Mouse (Mus musculus) hindbrain, embryonic 15.5 days (tissue): ENCODE measurements at regions not wholly inside any gene's neighbourhood (a gene's known extent, or its start where the extent isn't known, plus 50 kb on each side); places are given as distances from the start of the nearest gene placed in this dataset.

Experiments used
- ATAC-seq: fragments of 200-750 bp; cut with Nextera tagmentation; 2 replicates; pipeline ENCODE4 v1.8.0; 2017; ENCODE audit warnings: low read depth, moderate number of reproducible peaks, moderate TSS enrichment; ENCODE audit not compliant: low FRiP score
- H3K27ac ChIP-seq: fragments of 300-500 bp; sonication (generic); replicated peaks from 2 replicates; pipeline ENCODE4 v1.5.1; 2015; ENCODE audit warnings: mild to moderate bottlenecking, inconsistent platforms
- H3K27me3 ChIP-seq: fragments of 300-500 bp; sonication (generic); 2 replicates; pipeline ENCODE4 v1.6.1; 2015; ENCODE audit warnings: control low read depth, inconsistent platforms
- H3K36me3 ChIP-seq: fragments of 300-500 bp; sonication (generic); 2 replicates; pipeline ENCODE4 v1.6.1; 2015; ENCODE audit warnings: control low read depth, inconsistent platforms
- H3K4me1 ChIP-seq: fragments of 300-500 bp; sonication (generic); replicated peaks from 2 replicates; pipeline ENCODE4 v1.6.1; 2015; ENCODE audit warnings: control low read depth, inconsistent platforms
- H3K4me2 ChIP-seq: fragments of 300-500 bp; sonication (generic); 2 replicates; pipeline ENCODE4 v1.6.1; 2015; ENCODE audit warnings: moderate library complexity, mild to moderate bottlenecking, inconsistent platforms
- H3K4me3 ChIP-seq: fragments of 300-500 bp; sonication (generic); 2 replicates; pipeline ENCODE4 v1.5.1; 2015; ENCODE audit warnings: mild to moderate bottlenecking, inconsistent platforms
- H3K9ac ChIP-seq: fragments of 300-500 bp; sonication (generic); 2 replicates; pipeline ENCODE4 v1.6.1; 2015; ENCODE audit warnings: inconsistent platforms
- H3K9me3 ChIP-seq: fragments of 300-500 bp; sonication (generic); 2 replicates; pipeline ENCODE4 v1.6.1; 2016; ENCODE audit warnings: control low read depth, inconsistent platforms
- WGBS: fragments of 180-500 bp; shearing (Covaris S2); methylation state at CpG from one replicate; pipeline ENCODE4 v1.1.7; 2015; 5-methylcytosine and 5-hydroxymethylcytosine counted together

DNA sequence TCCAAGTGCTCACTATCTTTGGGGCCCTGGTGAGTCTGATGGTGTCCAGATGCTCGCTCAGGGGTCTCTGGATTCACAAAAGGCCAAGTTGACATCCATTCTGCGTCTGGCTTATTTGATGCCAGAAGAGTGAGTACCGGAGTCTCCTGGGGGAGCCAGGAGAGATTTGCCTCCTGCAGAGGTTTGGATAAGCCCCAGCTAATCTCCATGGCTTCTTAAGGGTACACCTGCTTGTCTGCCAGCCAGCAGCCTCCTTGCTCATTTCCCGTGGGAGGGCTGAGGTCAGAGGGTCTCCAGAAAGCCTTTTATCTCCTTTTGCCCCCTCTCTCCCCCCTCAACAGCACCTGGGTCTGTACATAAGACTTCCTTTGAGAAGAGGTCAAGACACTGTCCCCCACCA, 234.0 kb upstream of the Ubash3b start:
- H3K36me3 ChIP-seq = peaks cover 12% of the 10 kb centered on the region
- H3K9me3 ChIP-seq = no peaks in the 10 kb centered on the region
- ATAC-seq = no peak
- H3K4me1 ChIP-seq = peaks cover 20% of the 10 kb centered on the region; the same call in 1 of the 2 replicates
- no peak overlapping the region for H3K27ac ChIP-seq
- WGBS = 19% methylated on average over 4 of the region's 4 CpGs
- no peak overlapping the region for H3K4me2 ChIP-seq
- H3K27me3 ChIP-seq = no peaks in the 10 kb centered on the region
- no peak overlapping the region for H3K4me3 ChIP-seq
- no peak overlapping the region for H3K9ac ChIP-seq

DNA sequence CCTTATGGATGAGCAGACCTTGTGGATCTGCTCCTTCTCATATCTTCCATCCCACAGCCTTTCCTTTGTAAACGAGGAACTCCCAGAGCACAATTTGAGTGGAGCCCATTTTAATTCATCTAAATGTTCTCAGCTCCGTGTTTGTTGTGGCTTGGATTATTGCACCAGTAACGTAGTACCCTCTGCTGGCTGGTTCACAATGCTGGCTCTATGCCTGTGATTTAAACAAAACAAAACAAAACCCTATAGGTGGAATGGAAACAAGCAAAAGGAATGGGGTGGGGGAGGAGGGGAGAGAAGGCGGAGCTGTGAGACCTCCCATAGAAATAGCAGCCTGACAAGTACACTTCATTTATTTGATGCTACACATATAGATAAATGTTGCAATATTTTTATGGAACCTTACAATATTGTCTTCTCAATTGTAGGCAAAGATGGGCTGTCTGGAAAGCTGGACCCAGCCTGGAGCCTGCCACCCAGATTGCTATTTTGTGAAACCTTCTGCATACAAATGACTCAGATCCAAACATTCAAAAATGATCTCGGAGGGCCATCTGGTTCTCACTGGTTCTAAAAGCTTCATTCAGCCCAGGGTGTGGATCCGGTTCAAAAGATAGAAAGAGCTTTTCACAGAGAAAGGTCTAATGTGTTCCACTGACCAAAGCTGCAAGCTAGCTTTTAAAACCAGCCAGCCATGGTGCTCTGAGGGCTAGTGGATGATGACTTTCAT, 230.3 kb upstream of the Ubash3b start:
- H3K4me3 ChIP-seq = no peak overlapping the region
- ATAC-seq = no peak
- peaks cover 20% of the 10 kb centered on the region; the same call in 1 of the 2 replicates for H3K4me1 ChIP-seq
- no peak overlapping the region for H3K9ac ChIP-seq
- peaks cover 12% of the 10 kb centered on the region for H3K36me3 ChIP-seq
- peak overlapping the region; percentile 70 for H3K27ac ChIP-seq
- 31% methylated on average over 6 of the region's 6 CpGs for WGBS
- no peak overlapping the region for H3K4me2 ChIP-seq
- H3K27me3 ChIP-seq = no peaks in the 10 kb centered on the region
- H3K9me3 ChIP-seq = no peaks in the 10 kb centered on the region

DNA sequence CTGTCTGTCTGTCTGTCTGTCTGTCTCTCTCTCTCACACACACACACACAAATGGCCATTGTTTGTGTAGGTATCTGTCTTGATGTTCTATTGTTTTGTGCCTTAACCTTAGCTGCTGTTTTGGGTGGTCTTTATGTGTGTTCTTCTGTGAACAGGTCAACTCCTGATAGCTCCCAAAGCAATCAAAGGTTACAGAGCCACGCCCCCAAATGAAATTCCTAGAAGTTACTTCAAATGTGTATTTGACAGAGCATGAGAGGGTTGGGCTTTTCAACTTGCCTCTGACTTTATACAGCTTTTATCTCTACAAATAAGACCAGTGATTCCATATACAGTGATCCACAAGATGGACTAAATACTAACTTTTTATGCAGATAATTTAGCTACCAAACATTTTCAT, 217.8 kb upstream of the Ubash3b start:
- H3K27me3 ChIP-seq = no peaks in the 10 kb centered on the region
- no peaks in the 10 kb centered on the region for H3K36me3 ChIP-seq
- no peak for ATAC-seq
- peak overlapping the region; percentile 59 for H3K4me2 ChIP-seq
- peak overlapping the region; percentile 97 for H3K27ac ChIP-seq
- H3K4me1 ChIP-seq = peaks cover 73% of the 10 kb centered on the region
- peak overlapping the region; percentile 65 for H3K9ac ChIP-seq
- H3K9me3 ChIP-seq = no peaks in the 10 kb centered on the region
- H3K4me3 ChIP-seq = peak overlapping the region; percentile 38
- 27% methylated on average over 1 of the region's 1 CpGs for WGBS

DNA sequence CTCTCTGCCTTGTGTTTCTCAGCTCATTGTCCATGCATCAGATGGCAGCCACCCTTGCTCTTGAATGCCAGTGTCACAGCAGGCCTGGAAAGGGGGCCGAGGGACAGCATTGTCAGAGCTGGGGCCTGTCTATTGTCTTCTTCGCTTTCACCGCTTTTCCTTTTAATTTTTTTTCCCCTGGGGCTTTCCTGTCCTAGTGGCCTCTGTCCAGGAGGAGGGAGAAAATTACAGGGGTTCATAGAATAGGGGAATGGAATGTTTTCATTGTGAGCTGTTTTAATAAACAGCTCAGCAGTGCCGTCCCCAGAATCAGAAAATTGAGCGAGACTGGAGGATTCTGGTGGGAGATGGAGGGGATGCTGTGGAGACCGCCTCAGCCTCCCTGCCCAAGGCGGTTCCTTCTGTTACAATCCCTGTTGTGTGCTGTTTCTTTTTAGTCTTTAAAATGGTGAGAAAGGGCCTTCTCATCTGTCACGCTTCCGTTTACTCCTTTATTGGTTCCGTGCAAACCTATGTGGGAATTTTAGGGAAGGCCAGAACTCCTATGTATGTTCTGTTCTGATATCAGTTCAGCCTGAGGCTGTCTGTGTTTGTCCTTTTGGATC, 217.2 kb upstream of the Ubash3b start:
- H3K9me3 ChIP-seq = no peaks in the 10 kb centered on the region
- H3K27ac ChIP-seq = peak overlapping the region; percentile 97
- no peaks in the 10 kb centered on the region for H3K27me3 ChIP-seq
- no peak; the same call in 1 of the 2 replicates for ATAC-seq
- no peaks in the 10 kb centered on the region for H3K36me3 ChIP-seq
- peak overlapping the region; percentile 65 for H3K9ac ChIP-seq
- H3K4me2 ChIP-seq = peak overlapping the region; percentile 59
- peak overlapping the region; percentile 38 for H3K4me3 ChIP-seq
- WGBS = 5% methylated on average over 10 of the region's 10 CpGs
- H3K4me1 ChIP-seq = peaks cover 76% of the 10 kb centered on the region

DNA sequence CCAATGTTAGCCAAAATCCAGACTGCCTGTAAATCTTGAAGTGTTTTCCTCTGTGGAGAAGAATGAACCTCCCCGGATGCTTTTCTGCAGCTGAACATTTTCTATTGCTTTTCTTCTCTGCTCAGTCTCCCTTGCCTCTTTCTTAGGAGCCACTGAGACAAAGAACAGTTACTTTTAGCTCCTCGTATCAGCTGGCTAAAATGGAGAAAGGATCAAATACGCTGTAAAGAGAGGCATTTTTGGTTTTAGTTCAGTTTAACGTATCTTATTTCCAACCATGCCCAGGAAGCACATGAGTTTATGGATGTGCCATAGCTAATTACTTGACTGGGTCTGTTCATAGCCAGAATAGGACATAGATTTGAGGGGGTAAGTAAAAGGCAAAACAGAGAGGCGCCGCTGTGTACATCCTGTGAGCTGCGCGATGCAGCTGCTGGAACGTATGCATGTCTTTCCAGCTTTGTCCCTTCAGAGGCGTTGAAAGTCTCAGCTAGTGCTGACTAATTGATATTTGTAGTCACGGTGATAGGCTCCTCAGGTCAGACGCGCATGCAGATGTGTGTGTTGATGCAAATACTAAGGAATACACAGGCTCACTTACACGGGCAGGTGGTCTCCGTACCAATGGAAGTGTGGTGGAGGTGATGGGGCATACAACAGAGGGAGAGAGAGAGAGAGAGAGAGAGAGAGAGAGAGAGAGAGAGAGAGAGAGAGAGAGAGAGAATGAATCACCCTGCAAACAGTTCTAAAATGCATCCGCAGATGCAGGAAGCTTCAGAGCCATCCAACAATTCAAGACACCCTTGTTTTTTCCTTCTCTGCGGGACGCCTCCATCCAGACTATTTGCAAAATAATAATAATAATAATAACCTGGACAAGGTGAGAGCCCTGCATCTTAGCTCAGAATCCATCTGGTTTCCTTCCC, 216.5 kb upstream of the Ubash3b start:
- Histone ChIP-seq H3K36me3 (no peaks in the 10 kb centered on the region), H3K27ac (peak overlapping the region; percentile 97), H3K9ac (peak overlapping the region; percentile 65), H3K27me3 (no peaks in the 10 kb centered on the region), H3K4me2 (peak overlapping the region; percentile 59), H3K9me3 (no peaks in the 10 kb centered on the region), H3K4me3 (peak overlapping the region; percentile 38), H3K4me1 (peaks cover 72% of the 10 kb centered on the region)
- peak; percentile 71 for ATAC-seq
- WGBS = 7% methylated on average over 18 of the region's 18 CpGs

DNA sequence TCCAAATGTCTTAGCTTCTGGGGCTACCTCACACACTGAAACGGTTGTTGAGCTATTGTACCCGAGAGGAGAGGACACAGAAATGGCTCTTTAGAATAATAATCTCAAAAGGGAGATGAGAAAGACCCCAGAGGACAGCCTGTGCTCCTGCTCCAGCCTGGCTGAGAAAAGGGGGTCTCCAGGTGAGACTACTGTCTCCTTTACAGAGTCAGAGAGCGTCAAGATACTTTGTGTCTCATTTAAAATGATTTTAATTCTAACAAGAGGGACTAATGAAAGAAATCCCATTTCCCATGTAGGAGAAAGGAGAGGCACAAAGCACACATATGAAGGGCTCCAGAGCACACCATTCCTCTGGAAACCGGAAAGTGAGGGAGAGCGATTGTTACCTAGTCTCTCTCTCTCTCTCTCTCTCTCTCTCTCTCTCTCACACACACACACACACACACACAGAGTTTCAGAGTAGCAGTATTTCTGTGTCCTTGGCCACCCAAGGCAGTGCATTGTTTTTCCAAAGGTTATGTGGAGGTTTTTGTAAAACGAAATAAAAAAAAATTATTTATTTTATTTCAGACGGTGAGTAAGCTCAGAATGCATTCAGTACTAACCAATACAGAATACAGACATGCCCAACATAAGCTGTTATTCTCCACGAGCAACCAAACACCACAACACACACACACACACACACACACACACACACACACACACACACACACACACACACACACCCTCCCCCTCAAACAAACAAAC, 215.6 kb upstream of the Ubash3b start:
- Histone ChIP-seq H3K9ac (peak overlapping the region; percentile 65), H3K4me1 (peaks cover 69% of the 10 kb centered on the region), H3K36me3 (no peaks in the 10 kb centered on the region), H3K4me2 (peak overlapping the region; percentile 59), H3K27me3 (no peaks in the 10 kb centered on the region), H3K9me3 (no peaks in the 10 kb centered on the region), H3K4me3 (peak overlapping the region; percentile 38), H3K27ac (peak overlapping the region; percentile 97)
- 6% methylated on average over 8 of the region's 8 CpGs for WGBS
- ATAC-seq = peak; percentile 27; the same call in 1 of the 2 replicates

DNA sequence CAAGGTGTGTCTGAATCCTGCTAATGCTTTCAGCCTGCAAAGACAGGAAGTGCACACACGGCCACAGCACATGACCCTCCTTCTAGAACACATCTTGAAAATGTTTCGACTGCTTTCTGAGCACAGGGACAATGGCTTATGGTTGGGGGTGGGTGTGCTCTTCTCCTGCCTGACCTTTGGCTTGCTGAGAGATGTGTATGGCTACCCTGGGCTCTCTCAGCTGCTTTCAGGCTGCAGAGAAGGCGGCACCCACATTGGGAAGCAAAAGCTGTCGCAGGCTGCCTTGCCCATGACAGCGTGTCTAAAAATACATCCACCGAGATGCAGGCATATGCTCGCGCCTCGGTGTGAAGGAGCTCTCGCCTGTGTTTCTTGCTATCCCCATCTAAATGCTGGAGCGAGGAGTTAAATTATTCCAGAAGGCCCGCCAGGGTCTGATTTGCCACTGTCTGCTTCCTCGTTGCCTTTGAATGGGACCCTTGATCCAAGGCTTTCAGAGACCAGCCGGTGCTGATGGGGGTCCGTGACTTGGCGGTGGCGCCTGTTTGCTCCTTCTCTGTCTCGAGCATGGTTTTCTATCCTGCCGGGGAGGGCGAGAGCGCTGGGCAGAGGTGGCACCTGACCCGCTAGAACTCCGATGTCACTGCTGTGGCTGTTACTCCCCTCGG, 214.6 kb upstream of the Ubash3b start:
- no peaks in the 10 kb centered on the region for H3K27me3 ChIP-seq
- peak overlapping the region; percentile 65 for H3K9ac ChIP-seq
- H3K4me3 ChIP-seq = peak overlapping the region; percentile 38
- H3K27ac ChIP-seq = peak overlapping the region; percentile 97
- H3K9me3 ChIP-seq = no peaks in the 10 kb centered on the region
- ATAC-seq = peak; percentile 77
- no peaks in the 10 kb centered on the region for H3K36me3 ChIP-seq
- H3K4me2 ChIP-seq = peak overlapping the region; percentile 59
- WGBS = 2% methylated on average over 24 of the region's 24 CpGs
- H3K4me1 ChIP-seq = peaks cover 60% of the 10 kb centered on the region

DNA sequence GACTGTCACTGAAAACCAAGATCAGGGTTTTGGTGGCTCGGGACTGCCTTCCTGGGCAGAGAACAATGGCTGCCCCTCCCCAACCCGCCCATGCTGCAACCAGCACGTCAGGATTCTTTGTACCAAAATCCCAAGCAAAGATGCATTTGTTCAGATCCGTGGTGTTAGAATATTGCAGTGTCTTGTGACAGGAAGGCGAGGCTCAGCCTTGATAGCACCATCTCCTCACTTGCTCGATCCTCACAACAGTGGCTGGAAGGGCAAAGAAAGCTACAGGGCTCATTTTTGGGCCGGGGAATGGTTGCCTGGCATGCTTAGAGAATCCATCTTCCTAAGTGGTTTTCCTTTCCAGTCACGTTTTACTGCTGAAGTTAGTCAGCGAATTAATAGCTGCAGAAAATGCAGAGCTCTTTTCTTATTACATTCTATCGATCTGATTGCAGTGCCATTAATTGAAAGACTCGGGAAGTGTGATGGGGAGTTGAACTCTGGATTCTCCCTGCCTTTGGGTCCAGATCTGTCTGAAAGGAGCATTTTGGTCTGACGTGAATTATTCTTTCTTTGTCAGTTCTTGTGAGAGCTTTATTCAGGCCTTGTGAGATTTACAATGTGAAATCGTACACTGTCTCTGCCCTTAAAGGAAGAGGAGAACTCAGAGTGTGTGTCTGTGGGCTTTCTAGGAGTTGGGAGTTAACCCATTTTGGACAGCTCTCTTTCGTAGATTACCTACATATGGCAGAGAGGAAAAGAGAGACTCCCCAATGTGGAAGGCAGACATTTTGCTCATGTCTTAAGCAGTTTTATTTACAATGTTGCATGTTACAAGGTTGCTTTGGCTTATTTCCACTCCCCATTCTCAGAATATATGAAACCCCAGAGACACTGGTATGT, 213.3 kb upstream of the Ubash3b start:
- Histone ChIP-seq H3K9ac (peak overlapping the region; percentile 39), H3K4me2 (peak overlapping the region; percentile 38), H3K9me3 (no peaks in the 10 kb centered on the region), H3K4me3 (no peak overlapping the region), H3K4me1 (peaks cover 49% of the 10 kb centered on the region), H3K27ac (peak overlapping the region; percentile 97), H3K36me3 (no peaks in the 10 kb centered on the region), H3K27me3 (no peaks in the 10 kb centered on the region)
- no peak for ATAC-seq
- WGBS = 14% methylated on average over 14 of the region's 14 CpGs

DNA sequence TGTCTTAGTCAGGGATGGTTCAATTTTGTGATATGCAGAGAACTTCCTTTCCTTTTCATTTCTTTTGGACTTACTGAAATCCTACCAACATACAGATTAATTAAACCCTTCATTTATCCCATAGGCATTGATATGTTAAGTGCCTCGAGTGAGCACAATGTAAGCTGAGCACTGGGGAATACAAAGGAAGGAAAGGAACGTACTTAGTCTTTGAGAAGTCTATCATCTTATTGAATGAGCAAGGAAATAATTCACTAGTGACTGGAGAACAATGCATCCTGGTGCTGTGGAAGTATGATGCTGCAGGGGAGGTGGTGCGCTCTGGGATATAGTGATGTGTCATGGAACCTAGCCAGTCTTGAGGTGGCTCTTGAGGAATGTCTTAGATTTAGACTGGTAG, 204.9 kb upstream of the Ubash3b start:
- peaks cover 14% of the 10 kb centered on the region for H3K4me1 ChIP-seq
- H3K27ac ChIP-seq = no peak overlapping the region
- no peaks in the 10 kb centered on the region for H3K27me3 ChIP-seq
- no peak overlapping the region for H3K4me3 ChIP-seq
- no peak for ATAC-seq
- H3K9me3 ChIP-seq = no peaks in the 10 kb centered on the region
- no peak overlapping the region for H3K9ac ChIP-seq
- no peak overlapping the region for H3K4me2 ChIP-seq
- 28% methylated on average over 3 of the region's 3 CpGs for WGBS
- no peaks in the 10 kb centered on the region for H3K36me3 ChIP-seq

DNA sequence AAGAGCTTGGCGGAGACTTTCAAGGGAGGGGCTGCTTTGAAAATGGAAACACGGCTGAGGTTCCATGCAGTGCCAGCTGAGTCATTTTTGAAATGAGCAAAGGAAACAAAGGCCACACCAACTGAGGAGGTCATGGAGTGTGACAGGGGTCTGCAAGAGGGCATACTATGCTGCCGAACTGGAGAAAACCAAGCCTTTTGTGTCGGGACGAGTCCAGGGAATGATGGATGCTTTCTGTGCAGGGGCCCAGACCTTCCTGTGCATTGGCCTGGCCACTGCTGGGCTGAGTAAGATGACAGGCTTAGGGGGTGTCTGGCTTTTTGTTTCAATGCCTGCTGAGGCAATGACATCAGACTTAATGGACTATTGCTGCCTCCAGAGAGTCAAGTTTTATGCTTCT, 203.8 kb upstream of the Ubash3b start:
- no peaks in the 10 kb centered on the region for H3K27me3 ChIP-seq
- peaks cover 14% of the 10 kb centered on the region for H3K4me1 ChIP-seq
- WGBS = 6% methylated on average over 5 of the region's 5 CpGs
- H3K4me2 ChIP-seq = no peak overlapping the region
- peak overlapping the region; percentile 68 for H3K27ac ChIP-seq
- no peaks in the 10 kb centered on the region for H3K9me3 ChIP-seq
- ATAC-seq = peak; percentile 76; the same call in 1 of the 2 replicates
- H3K36me3 ChIP-seq = no peaks in the 10 kb centered on the region
- no peak overlapping the region for H3K9ac ChIP-seq
- H3K4me3 ChIP-seq = no peak overlapping the region
